Mouse (Mus musculus) bone marrow, adult 2 months (tissue): ENCODE data around the gene Ntng2. TPM values are rescaled to one million over a fixed set of nuclear protein-coding genes. Genes with fewer than 3 reads are reported as not detected.

Experiments used
- H3K27ac ChIP-seq: fragments of 200-500 bp; 2 replicates; pipeline ENCODE4 v1.5.1; 2012; ENCODE audit warnings: low read depth, mild to moderate bottlenecking, control low read depth, inconsistent platforms, low read length; ENCODE audit not compliant: control insufficient read depth, poor library complexity, insufficient read depth
- H3K4me1 ChIP-seq: fragments of 200-500 bp; 2 replicates; pipeline ENCODE4 v1.6.1; 2011; ENCODE audit warnings: low read length; ENCODE audit not compliant: control insufficient read depth, insufficient read depth
- H3K4me3 ChIP-seq: fragments of 200-500 bp; replicated peaks from 2 replicates; pipeline ENCODE3; 2011; ENCODE audit warnings: mild to moderate bottlenecking, low read depth, low read length, control low read depth; ENCODE audit not compliant: control insufficient read depth
- CTCF ChIP-seq: fragments of 200-500 bp; IDR thresholded peaks from 2 replicates; pipeline ENCODE4 v1.5.1; 2011; ENCODE audit warnings: low read length, control low read depth; ENCODE audit not compliant: control insufficient read depth, insufficient read depth
- POLR2A ChIP-seq: fragments of 200-500 bp; IDR thresholded peaks from 2 replicates; pipeline ENCODE4 v1.6.1; 2011; ENCODE audit warnings: low read depth, mild to moderate bottlenecking, control low read depth, low read length, borderline replicate concordance; ENCODE audit not compliant: control insufficient read depth
- WGBS: fragments of 180-500 bp; shearing (Covaris S2); methylation state at CpG from one replicate; pipeline ENCODE4 v1.1.7; 2018; 5-methylcytosine and 5-hydroxymethylcytosine counted together
- polyA plus RNA-seq: library from polyadenylated mRNA; stranded (reverse); fragments of >200 nt; gene quantifications from 2 replicates; pipeline ENCODE4 v1.2.4, GENCODE M21; 2011; ENCODE audit warnings: low replicate concordance; ENCODE audit not compliant: missing spikeins, insufficient read depth, insufficient read length

The Ntng2 gene
- polyA plus RNA-seq, 1 experiment: 30.8 TPM

GRCm38 (mm10) chr2:29201223-29201955, 51.4 kb downstream of the Ntng2 start:
- no peak overlapping the region for H3K27ac ChIP-seq
- TF ChIP-seq POLR2A (no peak), CTCF (no peak)
- 75% methylated on average over 11 of the region's 11 CpGs for WGBS
- no peak overlapping the region for H3K4me3 ChIP-seq
- H3K4me1 ChIP-seq: no peaks in the 10 kb centered on the region

- Histone ChIP-seq H3K4me1 (no peaks in the 10 kb centered on the region), H3K4me3 (no peak overlapping the region), H3K27ac (peak overlapping the region; percentile 6; the same call in 1 of the 2 replicates)
- TF ChIP-seq POLR2A (no peak), CTCF (peak; percentile 66)
- WGBS: 1% methylated on average over 3 of the region's 3 CpGs
Measured at GRCm38 (mm10) chr2:29199909-29200308, 52.9 kb downstream of the Ntng2 start.

- TF ChIP-seq CTCF (no peak), POLR2A (no peak)
- WGBS: 83% methylated on average over 5 of the region's 5 CpGs
- no peak overlapping the region for H3K4me3 ChIP-seq
- no peak overlapping the region for H3K27ac ChIP-seq
- no peaks in the 10 kb centered on the region; the same call in 1 of the 2 replicates for H3K4me1 ChIP-seq
Measured at GRCm38 (mm10) chr2:29198446-29198845, 54.4 kb downstream of the Ntng2 start.

GRCm38 (mm10) chr2:29196844-29197243, 56.0 kb downstream of the Ntng2 start:
- Histone ChIP-seq H3K4me3 (no peak overlapping the region), H3K4me1 (no peaks in the 10 kb centered on the region; the same call in 1 of the 2 replicates), H3K27ac (no peak overlapping the region)
- TF ChIP-seq CTCF: no peak
- no peak for TF ChIP-seq POLR2A
- 72% methylated on average over 12 of the region's 12 CpGs for WGBS

- TF ChIP-seq CTCF: peak; percentile 80
- TF ChIP-seq POLR2A: peak; percentile 26; the same call in 1 of the 2 replicates
- H3K27ac ChIP-seq: peak overlapping the region; percentile 87
- peak overlapping the region; percentile 56 for H3K4me3 ChIP-seq
- whole genome bisulfite sequencing: 4% methylated on average over 61 of the region's 61 CpGs
- H3K4me1 ChIP-seq: peaks cover 2% of the 10 kb centered on the region; the same call in 1 of the 2 replicates
Measured at GRCm38 (mm10) chr2:29194547-29195463, 58.0 kb downstream of the Ntng2 start.

GRCm38 (mm10) chr2:29193819-29194546, 58.8 kb downstream of the Ntng2 start:
- H3K4me3 ChIP-seq: peak overlapping the region; percentile 55
- TF ChIP-seq CTCF (no peak), POLR2A (no peak)
- WGBS: 23% methylated on average over 16 of the region's 16 CpGs
- H3K27ac ChIP-seq: peak overlapping the region; percentile 91
- peaks cover 5% of the 10 kb centered on the region; the same call in 1 of the 2 replicates for H3K4me1 ChIP-seq

- Histone ChIP-seq H3K4me1 (peaks cover 5% of the 10 kb centered on the region; the same call in 1 of the 2 replicates), H3K4me3 (no peak overlapping the region), H3K27ac (peak overlapping the region; percentile 91)
- 83% methylated on average over 8 of the region's 8 CpGs for WGBS
- peak; percentile 51; the same call in 1 of the 2 replicates for TF ChIP-seq CTCF
- TF ChIP-seq POLR2A: no peak
Measured at GRCm38 (mm10) chr2:29192629-29193278, 60.1 kb downstream of the Ntng2 start.
